In genomic region chr5:27324346-27324928, GRCm38 (mm10) we compare ENCODE assay signal across 13 mouse cellular contexts.
DNase-seq lines count a peak whose midpoint lies in the region; ATAC-seq and TF ChIP-seq lines count a peak whose summit lies in the region.
"Had no signal": no experiment of that assay in that cellular context is flagged by ENCODE, and none has a peak within 500 bp of the region (broad histone marks: within the 10 kb centered on the region; RNA-seq: fewer than 3 reads in every experiment).

No protein-coding gene starts in this region.

- DNase-seq in cerebellum, adult 11 months: peak; percentile 33
- DNase-seq in cerebellum, adult 8-10 months: no peak
- peak; percentile 37 for DNase-seq in kidney, postnatal 0 days (ENCODE audit: low spot score)
- DNase-seq in kidney, postnatal 25 days: no peak
- peak; percentile 52 to 69 for DNase-seq in cerebellum, postnatal 25 days
- DNase-seq in right cerebral cortex, postnatal 36 days (ENCODE audit: low spot score in 2 of 2): peak; percentile 52 to 72
- no peak for DNase-seq in lung, postnatal 0 days (ENCODE audit: low spot score)
- DNase-seq in liver, postnatal 0 days: no peak
- DNase-seq: kidney, adult 11 months had no signal

- 28% methylated on average over 3 of the region's 3 CpGs for WGBS in kidney, postnatal 0 days
- 40% methylated on average over 3 of the region's 3 CpGs for WGBS in lung, postnatal 0 days
- WGBS in liver, postnatal 0 days (ENCODE audit: insufficient replicate concordance): 34% methylated on average over 3 of the region's 3 CpGs

- H3K9me3 ChIP-seq in kidney, postnatal 0 days (replicated peaks; ENCODE audit: low read length): no peaks in the 10 kb centered on the region
- H3K9me3 ChIP-seq in lung, postnatal 0 days (ENCODE audit: low read length): no peaks in the 10 kb centered on the region
- H3K9me3 ChIP-seq in liver, postnatal 0 days (ENCODE audit: low read length): no peaks in the 10 kb centered on the region
- H3K9me3 ChIP-seq: G1E; stomach, embryonic 15.5 days had no signal

- H3K27ac ChIP-seq in kidney, postnatal 0 days: no peak overlapping the region
- no peak overlapping the region for H3K27ac ChIP-seq in lung, postnatal 0 days (ENCODE audit: low read length)
- H3K27ac ChIP-seq in liver, postnatal 0 days (ENCODE audit: low read depth): no peak overlapping the region
- H3K27ac ChIP-seq: stomach, embryonic 15.5 days had no signal

- no peak for ATAC-seq in kidney, postnatal 0 days (replicated peaks; ENCODE audit: low FRiP score, low read depth)
- no peak for ATAC-seq in lung, postnatal 0 days
- ATAC-seq in liver, postnatal 0 days: no peak

- no peak overlapping the region for H3K9ac ChIP-seq in kidney, postnatal 0 days (ENCODE audit: low read depth, low read length)
- no peak overlapping the region for H3K9ac ChIP-seq in lung, postnatal 0 days (replicated peaks; ENCODE audit: low read depth)
- no peak overlapping the region for H3K9ac ChIP-seq in liver, postnatal 0 days (replicated peaks)
- H3K9ac ChIP-seq: stomach, embryonic 15.5 days had no signal

- no peaks in the 10 kb centered on the region for H3K27me3 ChIP-seq in kidney, postnatal 0 days (ENCODE audit: insufficient read depth, low read length)
- no peaks in the 10 kb centered on the region for H3K27me3 ChIP-seq in lung, postnatal 0 days (replicated peaks; ENCODE audit: insufficient read depth, low read length)
- H3K27me3 ChIP-seq in liver, postnatal 0 days (ENCODE audit: insufficient read depth, low read length): no peaks in the 10 kb centered on the region
- H3K27me3 ChIP-seq: megakaryocyte, embryonic 14.5 days; stomach, embryonic 15.5 days had no signal

- no peak overlapping the region for H3K4me3 ChIP-seq in kidney, postnatal 0 days (replicated peaks; ENCODE audit: low read depth, low read length)
- H3K4me3 ChIP-seq in lung, postnatal 0 days (ENCODE audit: low read depth, low read length): no peak overlapping the region
- H3K4me3 ChIP-seq in liver, postnatal 0 days (ENCODE audit: low read depth, low read length): no peak overlapping the region
- H3K4me3 ChIP-seq: erythroblast, embryonic 14.5 days; megakaryocyte, embryonic 14.5 days; stomach, embryonic 15.5 days had no signal

- no peaks in the 10 kb centered on the region for H3K4me1 ChIP-seq in kidney, postnatal 0 days (replicated peaks; ENCODE audit: insufficient read depth, low read length)
- H3K4me1 ChIP-seq in lung, postnatal 0 days (ENCODE audit: insufficient read depth, low read depth, low read length): no peaks in the 10 kb centered on the region
- H3K4me1 ChIP-seq in liver, postnatal 0 days (ENCODE audit: insufficient read depth): no peaks in the 10 kb centered on the region
- H3K4me1 ChIP-seq: megakaryocyte, embryonic 14.5 days; stomach, embryonic 15.5 days had no signal

- no peak for TF ChIP-seq EP300 in lung, postnatal 0 days (IDR thresholded peaks at IDR 0.05)
- TF ChIP-seq EP300 in liver, postnatal 0 days (IDR thresholded peaks at IDR 0.05; ENCODE audit: low read depth): no peak

- H3K36me3 ChIP-seq in kidney, postnatal 0 days (ENCODE audit: insufficient read depth, low read length): no peaks in the 10 kb centered on the region
- no peaks in the 10 kb centered on the region for H3K36me3 ChIP-seq in lung, postnatal 0 days (ENCODE audit: insufficient read depth, low read length)
- H3K36me3 ChIP-seq in liver, postnatal 0 days (replicated peaks; ENCODE audit: insufficient read depth, low read length): no peaks in the 10 kb centered on the region
- H3K36me3 ChIP-seq: G1E; stomach, embryonic 15.5 days had no signal

- H3K4me2 ChIP-seq in kidney, postnatal 0 days (ENCODE audit: low read length): no peak overlapping the region
- no peak overlapping the region for H3K4me2 ChIP-seq in lung, postnatal 0 days (replicated peaks; ENCODE audit: low read depth, low read length)
- no peak overlapping the region for H3K4me2 ChIP-seq in liver, postnatal 0 days (ENCODE audit: low read depth, low read length)
- H3K4me2 ChIP-seq: stomach, embryonic 15.5 days had no signal

- TF ChIP-seq CTCF in kidney, postnatal 0 days (IDR thresholded peaks at IDR 0.05; ENCODE audit: low read depth): no peak
- TF ChIP-seq CTCF in lung, postnatal 0 days (IDR thresholded peaks at IDR 0.05): no peak
- no peak for TF ChIP-seq CTCF in liver, postnatal 0 days (IDR thresholded peaks at IDR 0.05; ENCODE audit: low read depth)

Comparison
In these comparisons a context has a peak if more than half of its experiments do, and no peak if none do; other contexts are left out.
1. DNase-seq: peak in cerebellum, adult 11 months (single experiment), kidney, postnatal 0 days (single experiment), cerebellum, postnatal 25 days (2 of 2) and right cerebral cortex, postnatal 36 days (2 of 2); none in cerebellum, adult 8-10 months (single experiment), kidney, postnatal 25 days (0 of 2), lung, postnatal 0 days (single experiment) and liver, postnatal 0 days (single experiment).